Mouse (Mus musculus) kidney, embryonic 15.5 days (tissue): ENCODE measurements around the gene Taf1b. TPM values are rescaled to one million over a fixed set of nuclear protein-coding genes. Genes with fewer than 3 reads are reported as not detected.
"Not testable (repeated sequence)": the region's sequence is repeated elsewhere in the genome, so short reads cannot be mapped to it uniquely, and the experiment has no call there.

Source experiments
- ATAC-seq: fragments of 200-750 bp; cut with Nextera tagmentation; replicated peaks from 2 replicates; pipeline ENCODE4 v1.8.0; 2017; ENCODE audit warnings: moderate TSS enrichment; ENCODE audit not compliant: low FRiP score
- H3K27ac ChIP-seq: fragments of 300-500 bp; sonication (generic); 2 replicates; pipeline ENCODE4 v1.5.1; 2015; ENCODE audit warnings: mild to moderate bottlenecking, inconsistent platforms
- H3K27me3 ChIP-seq: fragments of 300-500 bp; sonication (generic); 2 replicates; pipeline ENCODE4 v1.6.1; 2015; ENCODE audit warnings: inconsistent platforms
- H3K36me3 ChIP-seq: fragments of 300-500 bp; sonication (generic); 2 replicates; pipeline ENCODE4 v1.6.1; 2015; ENCODE audit warnings: inconsistent platforms
- H3K4me1 ChIP-seq: fragments of 300-500 bp; sonication (generic); 2 replicates; pipeline ENCODE4 v1.6.1; 2015; ENCODE audit warnings: inconsistent platforms
- H3K4me2 ChIP-seq: fragments of 300-500 bp; sonication (generic); 2 replicates; pipeline ENCODE4 v1.6.1; 2015; ENCODE audit warnings: moderate library complexity, mild to moderate bottlenecking, inconsistent platforms
- H3K4me3 ChIP-seq: fragments of 300-500 bp; sonication (generic); replicated peaks from 2 replicates; pipeline ENCODE4 v1.5.1; 2015; ENCODE audit warnings: mild to moderate bottlenecking, inconsistent platforms
- H3K9ac ChIP-seq: fragments of 300-500 bp; sonication (generic); 2 replicates; pipeline ENCODE4 v1.6.1; 2015; ENCODE audit warnings: mild to moderate bottlenecking, inconsistent platforms
- H3K9me3 ChIP-seq: fragments of 300-500 bp; sonication (generic); replicated peaks from 2 replicates; pipeline ENCODE4 v1.6.1; 2016; ENCODE audit warnings: inconsistent platforms
- WGBS: fragments of 180-500 bp; shearing (Covaris S2); methylation state at CpG from one replicate; pipeline ENCODE4 v1.1.7; 2015; ENCODE audit warnings: mixed read lengths; 5-methylcytosine and 5-hydroxymethylcytosine counted together
- polyA plus RNA-seq: library from polyadenylated mRNA; unstranded; fragments of >200 nt; fragmentation: Nextera tagmentation; extraction: Ambion mirVana; gene quantifications from 2 replicates; pipeline ENCODE4 v1.2.1, GENCODE M21; 2015

Gene Taf1b
- polyA plus RNA-seq = 31.0 and 32.6 TPM in 2 replicates

- H3K4me3 ChIP-seq = peak within 1 kb of the TSS; percentile 84
- peak within 1 kb of the TSS; percentile 84 for H3K27ac ChIP-seq
- peak; percentile 94 for ATAC-seq
- no peaks in the 10 kb centered on the region for H3K9me3 ChIP-seq
- WGBS = 9% methylated on average over 30 of the region's 31 CpGs
- no peaks in the 10 kb centered on the region for H3K27me3 ChIP-seq
- peaks cover 4% of the 10 kb centered on the region; the same call in 1 of the 2 replicates for H3K4me1 ChIP-seq
- H3K4me2 ChIP-seq = peak within 1 kb of the TSS; percentile 62
- H3K36me3 ChIP-seq = 0 out of 2 replicates have a peak, but pooled peaks cover 3% of the 10 kb centered on the region
- H3K9ac ChIP-seq = peak within 1 kb of the TSS; percentile 59
These were observed at the start of gene Taf1b for GRCm38 (mm10) chr12:24498150-24498840. TSS of gene Taf1b (plus strand) at chr12:24498359.

DNA sequence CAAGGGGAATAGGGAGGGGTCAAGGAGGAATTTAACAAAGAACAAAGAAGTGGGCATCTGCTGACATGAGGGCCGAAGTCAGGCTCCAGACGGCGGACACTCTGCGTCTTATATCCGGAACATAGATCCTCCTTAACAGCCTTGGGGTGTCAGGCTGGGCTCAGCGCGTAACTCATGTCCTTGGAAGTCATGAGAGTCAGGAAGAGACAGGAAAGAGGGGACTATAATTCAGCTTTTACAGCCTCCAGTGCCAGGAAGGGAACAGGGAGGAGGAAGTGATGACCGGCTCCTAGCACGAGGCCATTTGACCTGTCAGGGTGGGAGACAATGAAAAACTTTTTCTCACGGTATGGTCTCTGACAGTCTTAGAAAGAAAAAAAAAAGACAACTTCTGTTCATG, 37.8 kb upstream of the Taf1b start:
- no peak overlapping the region for H3K9ac ChIP-seq
- no peak for ATAC-seq
- no peaks in the 10 kb centered on the region for H3K9me3 ChIP-seq
- WGBS = 56% methylated on average over 10 of the region's 10 CpGs
- no peaks in the 10 kb centered on the region for H3K36me3 ChIP-seq
- no peaks in the 10 kb centered on the region for H3K27me3 ChIP-seq
- no peak overlapping the region for H3K4me3 ChIP-seq
- no peaks in the 10 kb centered on the region for H3K4me1 ChIP-seq
- no peak overlapping the region for H3K4me2 ChIP-seq
- H3K27ac ChIP-seq = no peak overlapping the region

DNA sequence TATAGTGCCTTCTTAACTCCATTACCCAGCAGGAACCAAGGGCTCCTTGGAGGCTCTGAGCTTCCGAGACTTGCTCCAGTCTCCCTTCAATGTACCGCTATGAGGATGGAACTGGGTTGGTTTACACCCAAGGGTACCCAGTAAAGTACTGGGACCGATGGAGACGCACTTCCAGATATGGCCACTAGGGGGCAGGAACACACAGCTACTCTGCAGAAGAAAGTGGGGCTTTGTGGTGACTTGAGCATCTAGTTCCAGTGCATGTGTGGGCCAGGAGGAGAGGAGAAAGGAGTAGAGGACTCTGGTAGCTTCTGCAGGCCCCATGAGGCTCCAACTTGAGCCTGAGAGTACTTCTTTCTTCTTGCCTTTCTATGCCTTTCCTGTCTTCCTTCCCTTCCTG, 36.0 kb upstream of the Taf1b start:
- H3K9me3 ChIP-seq, H3K4me1 ChIP-seq, H3K4me3 ChIP-seq, H3K4me2 ChIP-seq, H3K27ac ChIP-seq, H3K9ac ChIP-seq, H3K36me3 ChIP-seq, ATAC-seq, H3K27me3 ChIP-seq: not testable (repeated sequence)
- 45% methylated on average over 4 of the region's 4 CpGs for WGBS

- not testable (repeated sequence) for ATAC-seq, H3K9me3 ChIP-seq
These were observed 34.7 kb upstream of the Taf1b start for GRCm38 (mm10) chr12:24463490-24463889.

GRCm38 (mm10) chr12:24468966-24469365, 29.2 kb upstream of the Taf1b start:
- no peak overlapping the region for H3K4me2 ChIP-seq
- H3K4me1 ChIP-seq = no peaks in the 10 kb centered on the region
- H3K27me3 ChIP-seq = no peaks in the 10 kb centered on the region
- no peak for ATAC-seq
- no peak overlapping the region for H3K9ac ChIP-seq
- H3K27ac ChIP-seq = no peak overlapping the region
- no peak overlapping the region for H3K4me3 ChIP-seq
- H3K9me3 ChIP-seq = no peaks in the 10 kb centered on the region
- no peaks in the 10 kb centered on the region for H3K36me3 ChIP-seq
- 87% methylated on average over 2 of the region's 2 CpGs for WGBS

More at GRCm38 (mm10) chr12:24463490-24463889, 34.7 kb upstream of the Taf1b start:
- not testable (repeated sequence) for H3K27me3 ChIP-seq, H3K4me1 ChIP-seq, H3K36me3 ChIP-seq, H3K4me2 ChIP-seq, H3K27ac ChIP-seq, H3K4me3 ChIP-seq, H3K9ac ChIP-seq
- WGBS = 86% methylated on average over 6 of the region's 6 CpGs

- H3K27ac ChIP-seq = no peak overlapping the region
- no peaks in the 10 kb centered on the region for H3K9me3 ChIP-seq
- H3K36me3 ChIP-seq = no peaks in the 10 kb centered on the region
- H3K27me3 ChIP-seq = no peaks in the 10 kb centered on the region
- no peak overlapping the region for H3K4me3 ChIP-seq
- no peak overlapping the region for H3K9ac ChIP-seq
- H3K4me1 ChIP-seq = no peaks in the 10 kb centered on the region
- 15% methylated on average over 4 of the region's 4 CpGs for WGBS
- no peak overlapping the region for H3K4me2 ChIP-seq
- ATAC-seq = 0 out of 2 replicates have a peak, but pooled peaks have one; percentile 40
These were observed 27.2 kb upstream of the Taf1b start for GRCm38 (mm10) chr12:24470943-24471342.

- H3K4me3 ChIP-seq = no peak overlapping the region
- no peaks in the 10 kb centered on the region for H3K4me1 ChIP-seq
- no peaks in the 10 kb centered on the region for H3K9me3 ChIP-seq
- H3K9ac ChIP-seq = no peak overlapping the region
- no peak overlapping the region for H3K27ac ChIP-seq
- H3K36me3 ChIP-seq = no peaks in the 10 kb centered on the region
- WGBS = 73% methylated on average over 3 of the region's 3 CpGs
- H3K27me3 ChIP-seq = no peaks in the 10 kb centered on the region
- ATAC-seq = no peak
- H3K4me2 ChIP-seq = no peak overlapping the region
These were observed 24.9 kb upstream of the Taf1b start for GRCm38 (mm10) chr12:24473221-24473620.

GRCm38 (mm10) chr12:24484930-24485329, 13.2 kb upstream of the Taf1b start:
- Histone ChIP-seq H3K36me3 (no peaks in the 10 kb centered on the region), H3K4me2 (no peak overlapping the region), H3K27me3 (no peaks in the 10 kb centered on the region), H3K9me3 (0 out of 2 replicates have a peak, but pooled peaks cover 3% of the 10 kb centered on the region), H3K9ac (no peak overlapping the region), H3K27ac (no peak overlapping the region), H3K4me3 (no peak overlapping the region), H3K4me1 (no peaks in the 10 kb centered on the region)
- ATAC-seq = no peak
- 91% methylated on average over 4 of the region's 4 CpGs for WGBS

GRCm38 (mm10) chr12:24486882-24487281, 11.3 kb upstream of the Taf1b start:
- no peak for ATAC-seq
- no peak overlapping the region for H3K4me3 ChIP-seq
- WGBS = 92% methylated on average over 1 of the region's 1 CpGs
- no peak overlapping the region for H3K9ac ChIP-seq
- no peaks in the 10 kb centered on the region for H3K27me3 ChIP-seq
- no peaks in the 10 kb centered on the region for H3K36me3 ChIP-seq
- no peaks in the 10 kb centered on the region for H3K4me1 ChIP-seq
- 0 out of 2 replicates have a peak, but pooled peaks cover 3% of the 10 kb centered on the region for H3K9me3 ChIP-seq
- H3K4me2 ChIP-seq = no peak overlapping the region
- no peak overlapping the region for H3K27ac ChIP-seq

DNA sequence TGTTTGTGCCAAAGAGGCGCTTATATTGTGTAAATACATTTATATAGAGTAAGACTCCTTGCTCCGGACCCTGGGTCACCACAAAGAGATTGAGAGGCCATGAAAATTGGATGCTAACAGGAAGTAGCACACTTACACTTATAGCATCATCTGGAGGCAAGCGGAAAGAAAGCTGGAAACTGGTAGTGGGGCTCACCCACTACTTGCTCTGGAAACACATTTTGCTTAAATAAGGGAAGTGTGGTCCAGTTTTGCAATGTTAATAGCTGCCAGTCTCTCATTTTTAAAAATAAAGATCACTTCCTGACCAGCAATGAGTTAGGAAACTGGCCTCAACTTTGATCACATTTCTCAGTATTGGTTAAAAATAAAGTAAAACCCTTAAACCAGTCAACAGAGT, 5.7 kb upstream of the Taf1b start:
- H3K27ac ChIP-seq, H3K4me2 ChIP-seq: not testable (repeated sequence)
- 81% methylated on average over 3 of the region's 3 CpGs for WGBS

DNA sequence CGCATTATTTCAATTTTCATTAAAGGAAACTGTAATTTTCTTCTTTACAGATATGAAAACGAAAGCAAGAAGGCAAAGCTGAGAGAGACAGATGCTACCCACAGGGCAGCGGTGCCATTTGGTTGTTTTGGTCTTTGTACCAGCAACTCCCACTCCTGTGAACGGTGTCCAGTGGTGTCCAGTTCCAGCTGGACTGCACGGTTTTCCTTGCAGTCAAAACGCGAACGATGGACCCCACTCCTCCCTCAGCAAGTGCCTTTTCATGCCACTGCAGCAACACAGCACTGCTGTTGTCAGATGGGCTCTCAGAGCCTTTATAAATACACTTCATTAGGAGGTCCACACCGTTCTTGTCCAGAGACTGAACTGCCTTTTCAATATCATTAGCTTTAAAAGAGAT, 5.1 kb upstream of the Taf1b start:
- no peak overlapping the region for H3K27ac ChIP-seq
- H3K4me2 ChIP-seq = peak overlapping the region; percentile 49
- peak overlapping the region; percentile 27 for H3K4me3 ChIP-seq
- no peaks in the 10 kb centered on the region for H3K9me3 ChIP-seq
- H3K4me1 ChIP-seq = peaks cover under 1% of the 10 kb centered on the region; the same call in 1 of the 2 replicates
- no peak overlapping the region for H3K9ac ChIP-seq
- 0 out of 2 replicates have a peak, but pooled peaks have one; percentile 43 for ATAC-seq
- H3K36me3 ChIP-seq = no peaks in the 10 kb centered on the region
- no peaks in the 10 kb centered on the region for H3K27me3 ChIP-seq
- WGBS = 54% methylated on average over 9 of the region's 9 CpGs

More for the DNA sequence above, 5.7 kb upstream of the Taf1b start:
- not testable (repeated sequence) for H3K36me3 ChIP-seq, H3K27me3 ChIP-seq, H3K4me3 ChIP-seq, H3K9ac ChIP-seq, H3K9me3 ChIP-seq, ATAC-seq, H3K4me1 ChIP-seq

- H3K27me3 ChIP-seq = no peaks in the 10 kb centered on the region
- peak overlapping the region; percentile 49 for H3K4me2 ChIP-seq
- no peaks in the 10 kb centered on the region for H3K36me3 ChIP-seq
- no peak overlapping the region for H3K27ac ChIP-seq
- no peak for ATAC-seq
- H3K9ac ChIP-seq = no peak overlapping the region
- peak overlapping the region; percentile 27 for H3K4me3 ChIP-seq
- WGBS = 58% methylated on average over 30 of the region's 30 CpGs
- H3K4me1 ChIP-seq = peaks cover 4% of the 10 kb centered on the region; the same call in 1 of the 2 replicates
- no peaks in the 10 kb centered on the region for H3K9me3 ChIP-seq
These were observed 4.7 kb upstream of the Taf1b start for GRCm38 (mm10) chr12:24493412-24493811.
